Mouse (Mus musculus) left cerebral cortex, adult 2 months (tissue): Measurements from ENCODE around the gene Pcnx3. TPM values are rescaled to one million over a fixed set of nuclear protein-coding genes. Genes with fewer than 3 reads are reported as not detected.

Experiments used
- DNase-seq, 2 experiments: peaks; one replicate each; pipeline ENCODE4 v3.0.0; 2021 to 2022; ENCODE audit warnings: low spot score in 2 of 2, mixed read lengths in 1 of 2; ENCODE audit errors: extremely low spot score in 1 of 2
- H3K27ac ChIP-seq: fragments of 200-600 bp; 2 replicates; pipeline ENCODE4 v1.8.1; 2022
- H3K4me3 ChIP-seq: fragments of 200-600 bp; 2 replicates; pipeline ENCODE4 v1.8.1; 2022
- CTCF ChIP-seq: fragments of 200-600 bp; IDR thresholded peaks from 2 replicates; pipeline ENCODE4 v1.8.1; 2022; ENCODE audit warnings: antibody characterized with exemption, mild to moderate bottlenecking, moderate library complexity
- intact Hi-C: fragments of 180-260 bp; cut with DNase I; formaldehyde crosslinking; loops from one replicate; pipeline ENCODE4 v1.15.1; 2025
- long read RNA-seq, 2 experiments: library from polyadenylated mRNA; stranded (forward); transcript quantifications; one replicate each; pipeline ENCODE4 v2.0.0; 2021; ENCODE audit warnings: borderline mapping rate in 2 of 2
- total RNA-seq, 2 experiments: library from RNA; stranded (reverse); gene quantifications; 2 replicates each; pipeline ENCODE4 v1.2.3; 2021

Pcnx3 gene
- total RNA-seq: 10 to 100 TPM; 77.5 to 80.0 TPM
- long read RNA-seq, experiment 1, full-length matches to known transcripts: 7 of 67 reads
- long read RNA-seq, experiment 1, partial matches to known transcripts: 27 of 67 reads
- long read RNA-seq, experiment 1, other reads (novel, unspliced or antisense): 33 of 67 reads
- long read RNA-seq, experiment 2, full-length matches to known transcripts: 9 of 59 reads
- long read RNA-seq, experiment 2, partial matches to known transcripts: 24 of 59 reads
- long read RNA-seq, experiment 2, other reads (novel, unspliced or antisense): 26 of 59 reads

DNA sequence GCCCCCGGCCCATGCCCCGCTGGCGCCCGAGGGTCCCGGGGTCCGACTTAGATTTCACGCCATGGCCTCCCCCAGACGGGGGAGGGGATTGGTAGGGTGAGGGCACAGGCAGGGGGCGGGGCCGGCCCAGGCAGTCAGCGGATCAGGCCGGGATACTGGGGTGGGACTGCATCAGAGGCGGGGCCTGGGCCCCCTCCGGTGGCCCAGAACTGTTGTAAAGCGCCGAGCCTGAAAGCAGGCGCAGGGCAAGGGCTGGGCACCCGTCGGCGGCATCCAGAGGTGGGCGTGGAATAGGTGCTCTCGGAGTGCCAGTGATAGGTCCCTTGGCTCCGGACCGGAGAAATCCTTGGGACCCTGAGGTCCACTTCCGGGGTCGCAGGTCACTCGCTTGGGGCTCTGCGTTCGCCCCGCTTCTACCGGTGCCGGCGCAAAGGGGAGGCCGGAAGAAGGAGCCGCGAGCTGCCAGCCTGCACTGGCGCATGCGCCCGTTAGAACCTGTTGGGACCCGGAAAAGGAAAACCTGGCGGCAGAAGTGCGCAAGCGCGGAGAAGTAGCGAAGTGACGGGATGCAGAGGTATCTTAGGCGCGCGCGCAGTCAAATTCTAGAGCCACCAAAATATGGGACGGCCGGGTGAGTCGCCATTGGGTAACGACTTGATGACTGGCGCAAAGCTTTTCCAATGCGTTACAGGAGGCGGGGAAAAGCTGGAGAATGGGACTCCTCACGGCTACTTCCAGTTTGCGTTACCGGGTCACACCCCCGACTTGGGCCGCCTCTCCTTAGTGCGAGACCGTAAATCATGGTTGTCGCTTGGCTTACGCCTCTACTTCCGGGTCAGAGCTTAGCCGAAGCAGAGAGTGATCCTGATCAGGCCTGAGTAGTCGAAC is at the start of gene Pcnx3, which contains the start of gene Map3k11:
TSS of gene Pcnx3 (minus strand) at position 709 of the 888 bp plus-strand sequence.
TSS of gene Map3k11 (plus strand) at position 543 of the 888 bp plus-strand sequence.
- peak; percentile 42 for TF ChIP-seq CTCF
- DNase-seq: peak; percentile 95 to 98
- H3K4me3 ChIP-seq: peak within 1 kb of the TSS; percentile 79
- H3K27ac ChIP-seq: peak within 1 kb of the TSS; percentile 90
- intact Hi-C loops: loop anchor here (2.0 to 5.0 kb wide), 2 partner anchors 52 to 321 kb away; partner anchors contain the start of genes Banf1, Eif1ad and Rela

DNA sequence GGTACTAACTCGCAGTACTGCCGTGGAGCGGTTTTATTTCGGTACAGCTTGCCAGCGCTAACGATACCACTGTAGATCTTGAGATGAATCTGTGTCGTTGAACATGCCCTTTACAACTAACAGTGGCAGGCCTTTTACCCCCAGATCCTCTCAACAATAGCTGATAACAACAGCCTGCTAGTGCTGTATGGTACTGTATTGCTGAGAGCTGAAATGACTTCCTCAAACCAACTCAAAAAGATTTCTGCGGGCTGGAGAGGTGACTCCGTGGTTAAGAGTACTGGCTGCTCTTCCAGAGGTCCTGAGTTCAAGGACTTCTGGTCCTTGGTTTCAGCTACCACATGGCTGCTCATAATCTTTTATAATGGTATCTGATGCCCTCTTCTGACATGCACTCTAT is 45.6 kb upstream of the Pcnx3 start:
- H3K4me3 ChIP-seq: no peak overlapping the region
- no peak for TF ChIP-seq CTCF
- no peak overlapping the region for H3K27ac ChIP-seq
- intact Hi-C loops: no loop called here
- DNase-seq: no peak

DNA sequence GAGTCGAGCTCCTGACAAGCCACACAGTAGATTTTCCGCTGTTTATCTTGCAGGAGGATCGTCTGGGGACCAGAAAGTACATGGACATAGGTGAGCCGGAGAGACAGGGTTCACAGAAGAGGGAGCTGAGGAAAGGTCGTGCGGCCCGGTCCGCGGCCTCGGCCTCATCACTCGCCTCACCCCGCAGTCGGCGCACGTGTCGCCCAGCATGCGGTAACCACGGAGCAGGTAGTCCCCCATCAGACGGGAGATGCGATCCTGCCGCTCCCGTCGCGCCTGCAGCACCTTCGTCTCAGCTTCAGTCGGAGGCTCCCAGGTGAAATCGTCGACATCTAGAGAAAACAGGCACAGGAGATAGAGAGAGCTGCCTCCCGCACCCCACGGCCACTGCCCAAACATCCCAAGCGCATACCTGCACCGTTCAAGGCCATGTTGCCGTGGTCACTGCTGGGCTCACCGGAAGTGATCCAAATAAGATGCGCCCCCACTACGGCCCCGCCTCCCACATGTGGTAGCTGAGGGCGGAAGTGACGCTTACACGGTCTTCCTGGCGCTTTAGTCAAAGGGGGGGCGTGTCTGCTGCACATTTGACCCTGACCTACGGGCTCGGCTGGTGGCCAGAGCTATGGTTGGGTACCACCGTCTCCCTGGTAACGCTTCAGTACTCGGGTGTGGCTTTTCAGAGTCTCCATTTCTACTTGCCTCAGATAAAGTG is 42.7 kb upstream of the Pcnx3 start:
- intact Hi-C loops: loop anchor here (2.0 kb wide), 1 partner anchor 39 kb away; the partner anchor contains the start of gene Scyl1
- H3K27ac ChIP-seq: peak overlapping the region; percentile 75

DNA sequence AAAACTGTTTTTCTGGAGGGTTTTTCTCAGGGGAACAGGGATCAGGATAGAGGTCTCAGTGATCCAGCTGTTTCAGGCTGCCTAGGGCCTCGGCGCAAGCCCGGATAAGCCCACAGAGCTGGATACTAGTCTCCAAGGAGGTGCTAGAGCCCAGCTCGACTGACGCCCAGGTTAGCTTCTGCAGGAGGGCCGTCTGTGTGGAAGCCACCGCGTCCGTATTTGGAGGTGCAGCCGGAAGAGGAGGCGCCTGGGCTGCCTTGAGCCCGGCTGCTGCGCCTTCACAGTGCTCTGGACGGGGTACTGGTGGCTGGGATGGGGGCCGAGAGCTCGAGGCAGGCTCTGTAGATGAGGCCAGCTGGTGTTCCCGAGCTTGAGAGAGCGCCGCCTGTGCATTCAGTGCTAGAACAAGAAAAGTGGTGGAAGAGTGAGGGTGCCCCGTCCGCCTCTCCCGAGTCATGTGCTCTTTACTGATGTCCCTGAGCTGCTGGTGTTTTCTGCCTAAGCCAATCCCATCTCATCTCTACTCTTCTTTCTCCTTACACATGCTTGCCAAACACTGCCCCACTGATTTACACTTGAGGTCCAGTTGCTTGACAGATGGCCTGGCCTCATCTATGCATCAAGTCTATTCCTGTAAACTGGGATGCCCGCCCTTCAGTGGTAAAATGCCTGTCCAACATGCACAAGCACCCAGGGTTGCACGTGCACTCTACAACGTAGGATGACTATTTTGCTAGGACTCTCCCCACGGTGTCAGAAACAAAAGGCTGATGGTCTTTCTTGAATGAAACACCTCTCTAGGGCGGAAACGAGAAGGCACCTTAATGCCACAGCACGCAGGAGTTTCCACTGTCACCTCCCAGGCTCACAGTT is 41.8 kb upstream of the Pcnx3 start:
- intact Hi-C loops: loop anchor here (2.0 kb wide), 1 partner anchor 40 kb away; the partner anchor contains the start of gene Scyl1
- peak; percentile 29 for TF ChIP-seq CTCF

More for the DNA sequence above, 42.7 kb upstream of the Pcnx3 start:
- DNase-seq: peak; percentile 92 to 93
- TF ChIP-seq CTCF: no peak
- H3K4me3 ChIP-seq: peak overlapping the region; percentile 58

DNA sequence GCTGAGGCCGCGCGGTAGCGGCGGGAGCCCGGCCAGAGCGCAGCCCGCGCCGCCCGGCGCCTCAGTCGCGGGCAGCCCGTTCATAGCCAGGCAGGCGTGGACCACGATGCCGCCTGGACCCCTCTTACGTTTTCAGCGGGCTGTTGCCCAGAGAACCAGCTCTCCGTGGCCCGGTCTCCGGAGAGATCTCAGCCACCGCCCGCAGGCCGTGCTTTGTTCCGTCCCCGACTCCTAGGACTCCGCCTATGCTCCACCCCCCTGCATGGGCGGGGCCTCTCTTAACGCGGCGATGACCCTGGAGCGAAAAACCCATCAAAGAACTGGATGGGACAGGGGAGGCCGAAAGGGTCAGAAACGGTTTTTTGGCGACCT is 40.7 kb upstream of the Pcnx3 start, which contains the start of gene Fam89b:
TSS of gene Fam89b (minus strand) at position 210 of the 372 bp plus-strand sequence.
- no peak; the same call in 1 of the 2 replicates for TF ChIP-seq CTCF
- Histone ChIP-seq H3K4me3 (peak within 1 kb of the TSS; percentile 94), H3K27ac (peak within 1 kb of the TSS; percentile 90)
- intact Hi-C loops: loop anchor here (1.0 to 5.0 kb wide), 3 partner anchors 18 to 128 kb away; partner anchors contain the start of gene Sipa1
- peak; percentile 78 to 81 for DNase-seq

More for the DNA sequence above, 41.8 kb upstream of the Pcnx3 start:
- DNase-seq: no peak
- no peak overlapping the region for H3K27ac ChIP-seq
- peak overlapping the region; percentile 58 for H3K4me3 ChIP-seq

DNA sequence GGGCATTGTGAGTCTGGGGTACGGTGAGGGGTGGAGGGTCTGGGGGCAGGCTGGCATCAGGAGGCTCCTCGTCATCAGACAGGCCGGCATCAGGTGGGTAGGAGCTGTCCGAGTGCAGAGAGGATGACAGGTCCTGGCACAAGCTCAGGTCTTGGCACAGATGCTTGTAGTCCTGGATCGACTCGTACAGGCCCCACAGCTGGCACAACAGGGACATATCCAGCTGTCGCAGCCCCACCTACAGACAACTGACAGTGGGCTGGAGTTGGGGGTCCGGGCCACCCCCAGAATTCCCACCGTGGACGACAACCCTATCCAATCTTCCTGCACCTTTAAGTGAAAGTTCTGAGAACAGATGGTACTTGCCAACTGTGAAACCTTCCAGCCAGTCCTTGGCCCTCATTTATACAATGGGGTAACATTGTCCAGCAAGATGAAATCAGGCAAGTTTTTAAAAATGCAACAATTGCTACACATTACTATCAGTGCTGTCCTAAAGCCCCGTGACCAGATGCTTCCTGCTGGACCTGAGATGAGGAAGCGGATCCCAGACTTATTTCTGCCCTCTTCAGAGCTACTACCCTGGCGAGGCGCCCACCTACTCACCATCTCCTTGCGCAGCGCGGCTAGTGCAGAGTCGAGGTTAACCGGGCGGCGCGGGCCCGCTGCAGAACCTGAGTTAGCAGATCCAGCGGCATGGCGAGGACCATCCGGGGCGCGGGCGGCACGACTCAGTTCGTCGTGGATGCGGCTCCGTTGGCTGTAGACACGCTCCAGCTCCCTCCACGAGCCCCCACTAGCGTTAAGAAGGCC is 40.1 kb upstream of the Pcnx3 start:
- TF ChIP-seq CTCF: no peak
- H3K27ac ChIP-seq: peak overlapping the region; percentile 90
- peak overlapping the region; percentile 94 for H3K4me3 ChIP-seq
- peak in 1 of 2 experiments; percentile 61 for DNase-seq
- intact Hi-C loops: loop anchor here (1.0 to 5.0 kb wide), 3 partner anchors 18 to 128 kb away; partner anchors contain the start of gene Sipa1

DNA sequence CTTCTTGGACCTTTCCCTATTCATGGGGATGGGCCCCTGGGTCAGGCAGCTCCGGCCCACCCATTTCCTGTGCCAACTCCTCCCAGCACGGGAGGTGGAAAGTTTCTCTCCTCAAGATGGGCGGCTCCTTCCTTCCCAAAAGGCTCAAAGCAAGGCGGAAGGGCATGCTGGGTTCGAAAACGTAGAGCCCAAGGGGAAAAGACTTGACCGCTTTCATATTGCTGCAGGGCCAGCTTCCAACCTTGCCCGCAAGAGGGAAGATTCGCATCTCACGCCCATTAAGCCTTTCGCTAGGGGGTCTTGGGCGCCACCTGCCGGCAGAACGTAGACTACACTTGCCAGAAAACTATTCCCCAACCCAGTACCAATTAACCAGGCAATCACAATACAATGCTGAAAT is 39.0 kb upstream of the Pcnx3 start:
- intact Hi-C loops: loop anchor here (2.0 to 5.0 kb wide), 3 partner anchors 35 to 130 kb away; partner anchors contain the start of gene Sipa1
- DNase-seq: peak; percentile 80 to 89
- H3K4me3 ChIP-seq: peak overlapping the region; percentile 94
- H3K27ac ChIP-seq: peak overlapping the region; percentile 51
- TF ChIP-seq CTCF: peak; percentile 99

DNA sequence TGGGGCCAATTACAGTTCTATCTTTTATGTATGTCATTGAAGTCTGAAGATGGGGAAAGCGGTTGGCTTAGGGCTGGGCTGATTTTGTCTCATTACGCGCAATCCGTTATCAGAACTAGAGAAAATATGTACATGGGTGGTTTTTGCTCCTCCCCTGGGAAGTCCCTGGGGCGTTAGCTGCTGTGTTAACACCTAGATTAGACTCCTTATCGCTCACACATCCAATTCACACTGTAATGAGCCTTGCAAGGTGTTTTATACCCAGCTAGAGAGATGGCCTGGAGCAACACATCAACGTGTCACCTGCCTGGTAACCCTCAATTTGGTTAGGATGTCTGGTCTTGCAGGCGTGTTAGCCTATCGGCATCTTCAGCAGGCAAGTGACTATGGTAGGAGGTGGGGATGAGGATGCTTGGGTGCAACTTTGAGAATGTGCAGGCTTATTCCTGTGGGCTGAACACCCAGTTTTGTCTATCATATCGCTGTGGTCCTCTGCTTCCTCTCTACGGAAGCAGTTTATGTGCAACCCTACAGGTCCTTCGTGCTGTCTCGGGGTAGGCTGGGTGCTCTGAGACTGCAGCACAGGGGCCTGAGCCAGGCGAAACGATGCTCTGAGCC is 38.4 kb upstream of the Pcnx3 start:
- no peak for TF ChIP-seq CTCF
- no peak for DNase-seq
- intact Hi-C loops: loop anchor here (2.0 to 5.0 kb wide), 2 partner anchors 34 to 130 kb away; no protein-coding TSS in a partner anchor
- Histone ChIP-seq H3K4me3 (peak overlapping the region; percentile 94), H3K27ac (peak overlapping the region; percentile 51)
